Mouse (Mus musculus) gastrocnemius, adult 18-20 months (tissue): ENCODE measurements around the gene E2f2. TPM values are rescaled to one million over a fixed set of nuclear protein-coding genes. Genes with fewer than 3 reads are reported as not detected.

Source experiments
- DNase-seq: peaks from one replicate; pipeline ENCODE4 v3.0.0; 2021; ENCODE audit warnings: low spot score
- total RNA-seq, 2 experiments: library from RNA; stranded (reverse); gene quantifications; 2 replicates each; pipeline ENCODE4 v1.2.3; 2021

Gene E2f2
- total RNA-seq, 2 experiments from 2014 or later: 0.73 to 0.76 TPM

DNA sequence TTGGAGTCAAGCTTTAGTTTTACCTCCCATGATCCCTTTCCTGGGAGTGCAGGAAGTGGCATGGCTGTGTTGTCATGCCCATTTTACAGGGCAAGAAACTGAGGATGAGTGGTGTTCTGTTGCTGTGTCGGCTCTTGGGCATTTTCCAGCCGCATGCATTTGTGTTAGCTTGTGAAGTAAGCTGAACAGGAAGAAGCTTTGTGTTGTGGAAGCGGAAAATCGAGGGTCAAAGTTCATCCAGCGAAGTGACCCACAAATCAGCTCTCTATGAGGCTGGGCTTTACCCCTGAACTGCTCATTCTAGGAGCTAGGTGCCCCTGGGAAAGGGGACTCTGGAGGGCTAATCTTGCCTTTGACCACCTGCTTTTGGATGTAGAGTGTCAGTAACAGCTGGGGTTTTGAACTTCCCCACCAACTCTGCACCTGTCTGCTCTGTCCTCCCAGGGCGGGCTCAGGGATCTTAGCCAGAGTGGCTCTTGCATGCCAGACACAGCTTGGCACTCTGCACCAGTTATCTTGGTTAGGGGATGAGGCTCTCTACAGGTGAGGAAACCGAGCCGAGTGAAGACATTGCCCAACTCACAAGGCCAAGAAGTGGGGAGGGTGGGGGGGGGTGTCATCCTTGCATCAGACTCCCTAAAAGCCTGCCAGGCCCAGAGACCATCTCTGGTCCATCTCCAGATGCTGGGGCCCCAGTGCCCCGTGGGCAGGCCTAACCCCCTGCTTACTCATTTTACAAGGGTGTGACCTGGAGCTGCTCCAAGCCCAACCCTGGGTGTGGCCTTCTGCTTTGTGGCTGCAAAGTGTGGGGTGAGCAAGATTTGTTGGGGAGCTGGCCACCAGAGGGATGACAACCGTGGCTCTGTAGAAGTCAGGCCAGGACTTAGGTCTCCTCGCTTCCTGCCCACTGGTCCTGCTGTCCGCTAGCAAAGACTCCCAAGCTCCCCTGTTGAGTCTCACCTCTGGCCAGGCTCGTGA is 2.3 kb downstream of the E2f2 start:
- DNase-seq: no peak

DNA sequence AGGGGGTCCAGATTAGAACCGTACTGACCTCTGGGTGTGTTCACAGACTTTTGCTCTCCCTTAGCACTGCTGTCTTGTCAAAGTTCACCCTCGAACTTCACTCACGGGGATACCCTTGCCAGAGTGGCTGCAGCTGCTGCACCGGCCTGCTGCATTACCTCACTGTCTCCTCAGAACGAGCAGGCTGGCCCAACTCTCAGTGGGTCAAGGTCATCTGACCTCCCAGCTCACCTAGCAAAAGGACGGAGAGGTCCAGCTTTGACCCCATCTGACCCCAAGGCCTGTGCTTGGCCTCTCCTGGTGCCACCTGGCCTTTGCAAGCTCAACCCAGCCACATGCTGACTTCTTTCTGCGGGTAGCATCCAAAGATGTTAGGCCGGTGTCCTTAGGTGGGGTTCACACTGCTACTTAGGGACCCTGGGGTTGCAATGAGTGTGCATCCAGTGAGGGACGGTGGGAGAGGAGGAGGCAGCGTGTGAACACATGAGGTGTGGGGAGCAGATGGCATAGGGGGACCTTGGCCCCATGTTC is 3.9 kb downstream of the E2f2 start:
- DNase-seq: no peak

DNA sequence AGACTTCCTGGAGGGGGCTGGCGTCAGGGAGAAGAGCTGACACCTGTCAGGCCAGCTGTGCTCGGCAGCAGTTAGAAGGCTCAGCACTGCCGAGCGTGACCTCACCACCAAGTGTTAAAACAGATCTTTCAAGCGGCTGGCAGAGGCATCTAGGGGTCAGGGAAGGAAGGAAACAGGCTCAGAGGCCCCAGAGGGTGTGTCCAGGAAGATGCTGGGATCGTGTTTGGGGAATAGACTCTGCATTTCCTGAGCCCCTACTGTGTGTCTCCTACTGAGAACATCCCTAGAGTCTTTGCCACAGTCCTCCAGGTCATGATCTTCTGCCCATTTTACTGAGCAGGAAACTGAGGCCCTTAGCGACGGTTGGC is 5.0 kb downstream of the E2f2 start:
- DNase-seq: no peak

DNA sequence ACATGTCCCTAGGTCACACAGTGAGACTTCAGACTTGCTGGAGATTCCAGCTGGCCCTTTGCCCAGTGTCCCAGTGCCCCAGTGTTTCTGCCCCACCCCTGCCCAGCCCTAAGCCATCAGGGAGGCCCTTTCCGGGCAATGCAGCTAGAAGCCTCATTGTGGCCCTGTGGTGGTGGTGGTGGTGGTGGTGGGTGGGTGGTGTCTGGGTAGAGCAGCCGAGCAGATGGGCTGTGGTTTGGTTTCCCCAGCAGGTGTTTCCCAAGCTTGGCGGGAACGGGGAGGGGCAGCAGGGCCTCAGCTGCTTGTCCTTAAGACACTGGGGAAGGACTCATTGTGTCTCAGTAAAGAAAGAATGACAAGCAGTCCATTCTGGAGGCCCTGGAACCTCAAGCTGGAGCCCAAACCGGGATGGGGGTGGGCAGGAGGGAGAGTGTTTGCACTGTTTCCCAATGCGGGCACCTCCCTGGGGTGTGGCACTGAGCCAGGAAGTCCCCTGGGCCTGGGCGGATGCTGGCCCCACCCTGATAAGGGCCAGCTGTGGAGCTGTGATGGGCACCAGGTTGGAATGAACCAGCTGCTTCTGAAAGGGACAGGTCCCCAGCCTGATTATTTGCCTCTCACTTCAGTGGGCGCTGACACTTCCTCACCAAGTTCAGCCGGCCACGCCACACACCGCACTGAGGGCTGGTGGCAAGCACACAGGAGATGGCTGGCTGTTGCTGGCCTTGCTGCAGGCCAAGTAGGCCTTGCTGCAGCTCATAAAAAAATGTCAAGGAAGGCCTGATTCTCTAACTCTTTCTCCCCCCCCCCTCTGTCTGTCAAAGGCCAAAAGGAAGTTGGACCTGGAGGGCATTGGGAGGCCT is 5.6 kb downstream of the E2f2 start:
- DNase-seq: no peak

DNA sequence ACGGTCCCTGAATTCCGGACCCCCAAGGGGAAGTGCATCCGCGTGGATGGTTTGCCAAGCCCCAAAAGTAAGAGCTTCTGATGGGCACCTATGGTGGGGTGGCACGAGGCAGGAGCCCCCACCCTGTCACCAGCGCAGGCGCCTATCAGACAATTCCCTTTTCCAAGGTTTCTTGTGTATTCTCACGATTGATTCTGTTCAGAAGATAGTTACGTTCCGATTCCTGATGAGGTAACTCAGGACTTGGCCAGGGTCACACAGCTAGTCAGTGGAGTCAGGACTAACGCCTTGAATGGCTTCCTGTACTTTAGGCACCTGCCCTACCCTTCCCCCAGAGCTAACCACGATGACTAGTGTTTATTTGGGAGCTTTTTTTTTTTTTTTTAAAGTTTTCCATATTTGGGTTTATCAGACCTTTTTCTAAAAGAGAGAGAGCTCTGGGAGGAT is 6.3 kb downstream of the E2f2 start:
- DNase-seq: no peak

DNA sequence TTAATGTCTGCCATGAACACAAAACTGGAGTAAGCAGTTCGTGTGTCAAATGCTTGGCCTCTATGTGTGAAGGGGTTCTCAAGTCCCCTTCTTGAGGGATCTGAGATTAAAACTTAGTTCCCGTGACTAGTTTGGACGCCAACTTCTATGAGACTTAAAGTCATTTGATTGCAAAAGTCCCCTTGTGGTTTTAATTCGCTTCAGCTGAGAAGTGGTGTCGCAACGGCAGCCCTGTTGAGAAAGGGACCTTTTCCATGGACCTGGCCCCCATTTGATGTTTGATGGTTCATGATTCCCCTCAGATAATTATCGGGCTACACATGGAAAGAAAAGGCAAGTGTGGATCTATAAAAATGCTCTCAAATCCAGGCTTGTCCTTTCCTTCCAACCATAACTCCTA is 7.3 kb downstream of the E2f2 start:
- no peak for DNase-seq

DNA sequence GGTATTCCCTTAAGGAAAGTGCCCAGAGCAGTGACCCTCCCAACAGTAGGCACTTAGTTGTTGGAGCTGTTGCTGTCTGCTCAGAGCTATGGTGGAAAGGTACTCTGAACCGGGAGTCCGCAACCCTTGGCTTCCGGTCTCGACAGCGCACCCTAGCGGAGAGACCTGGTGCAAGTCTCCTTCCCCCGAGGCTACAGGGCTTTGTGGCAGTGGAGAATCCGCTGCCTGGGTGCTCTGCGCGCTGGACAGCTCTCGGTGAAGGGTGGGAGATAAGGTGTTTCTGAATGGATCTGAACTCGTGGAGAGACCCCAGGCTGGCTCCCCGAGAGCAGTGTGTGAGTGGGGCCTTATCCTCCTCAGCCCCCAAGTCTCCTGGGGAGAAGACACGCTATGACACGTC is 7.8 kb downstream of the E2f2 start:
- DNase-seq: peak; percentile 87

DNA sequence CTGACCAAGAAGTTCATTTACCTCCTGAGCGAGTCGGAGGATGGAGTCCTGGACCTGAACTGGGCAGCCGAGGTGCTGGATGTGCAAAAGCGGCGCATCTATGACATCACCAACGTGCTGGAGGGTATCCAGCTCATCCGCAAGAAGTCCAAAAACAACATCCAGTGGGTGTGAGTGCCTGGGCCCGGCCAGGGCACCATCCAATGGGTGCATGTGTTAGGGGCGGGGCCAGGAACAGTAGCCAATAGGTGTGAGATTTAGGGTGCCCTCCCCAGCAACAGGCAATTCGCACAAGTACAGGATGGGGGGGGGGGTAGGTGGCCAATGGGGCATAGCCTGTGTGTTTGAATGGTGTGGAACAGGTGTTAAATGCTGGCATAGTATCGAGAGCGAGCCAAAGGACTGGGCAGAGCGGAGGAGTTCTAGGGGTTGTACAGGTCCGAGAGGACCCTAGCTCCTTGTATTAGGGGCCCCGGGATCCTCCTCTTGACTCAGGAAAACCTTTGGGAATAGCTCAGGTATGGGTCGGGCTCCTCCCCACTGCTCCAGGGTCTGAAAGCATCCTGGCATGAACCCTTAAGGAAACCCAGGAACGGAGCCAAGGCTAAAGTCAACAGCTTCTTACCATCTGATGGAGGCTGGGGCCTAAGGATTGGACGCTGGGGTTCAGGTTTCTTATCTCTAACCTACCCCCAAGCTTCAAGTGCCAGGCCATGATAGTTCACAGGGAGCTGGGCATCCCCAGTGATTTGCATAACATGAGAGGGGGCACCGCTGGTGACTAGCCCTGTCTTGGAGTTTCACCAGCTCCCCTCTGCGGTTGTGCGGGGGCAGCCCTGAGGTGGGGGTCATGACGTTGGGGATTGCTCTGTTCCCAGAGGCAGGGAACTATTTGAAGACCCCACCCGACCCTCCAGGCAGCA is 8.5 kb downstream of the E2f2 start:
- peak; percentile 77 for DNase-seq

DNA sequence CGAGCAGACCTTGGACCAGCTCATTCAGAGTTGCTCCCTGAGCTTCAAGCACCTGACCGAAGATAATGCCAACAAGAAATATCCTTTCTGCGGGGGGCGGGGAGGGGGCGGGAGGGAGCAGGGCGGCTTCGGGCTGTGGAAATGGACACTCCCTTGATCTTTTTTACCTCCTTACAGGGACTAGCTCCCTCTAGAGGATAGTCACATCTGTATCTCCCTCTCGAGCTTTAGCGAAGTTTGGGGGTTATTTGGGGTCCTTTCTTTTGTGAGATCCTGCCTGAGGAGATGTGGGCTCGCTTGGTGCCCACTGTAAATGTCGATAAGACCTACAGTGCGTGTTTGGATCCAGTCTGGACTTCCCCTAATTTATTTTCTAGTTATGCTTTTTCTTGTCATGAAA is 9.2 kb downstream of the E2f2 start:
- no peak for DNase-seq

DNA sequence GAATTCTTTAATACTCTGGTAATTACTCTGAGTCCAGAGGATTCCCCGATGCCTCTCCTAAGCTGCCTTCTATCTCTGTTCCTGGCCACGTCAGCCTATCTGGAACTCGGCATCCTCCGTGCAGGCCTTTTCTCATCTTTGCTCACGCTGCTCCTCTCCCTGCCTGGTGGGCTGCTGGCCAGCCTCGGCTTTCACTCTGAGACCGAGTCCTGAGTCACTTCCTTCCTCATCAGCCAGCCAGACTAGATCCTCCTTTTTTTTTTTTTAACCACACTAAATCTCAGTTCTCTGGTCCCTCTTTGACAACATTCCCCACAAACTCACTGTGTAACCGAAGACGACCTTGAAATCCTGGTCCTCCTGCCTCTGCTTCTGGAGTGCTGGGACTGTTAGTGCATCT is 13.2 kb downstream of the E2f2 start:
- DNase-seq: no peak

DNA sequence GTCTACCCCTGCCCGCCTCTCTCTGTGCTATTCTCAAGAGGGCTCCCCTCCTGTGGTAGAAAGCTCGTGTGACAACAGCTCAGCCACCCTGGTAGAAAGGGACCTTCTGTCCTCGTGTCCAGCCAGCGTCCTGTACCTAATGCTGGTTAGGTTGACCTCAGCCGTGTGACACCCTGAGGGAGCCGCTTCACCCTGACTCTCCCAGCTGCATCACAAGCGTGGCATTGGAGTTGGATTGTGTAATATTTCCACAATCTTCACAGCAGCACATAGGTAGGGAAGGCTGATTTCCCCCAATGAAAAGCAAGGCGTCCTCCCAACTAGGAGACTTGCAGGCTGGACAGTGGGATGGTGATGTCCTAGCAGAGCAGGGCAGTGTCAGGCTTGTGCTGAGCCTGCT is 14.1 kb downstream of the E2f2 start:
- DNase-seq: no peak

DNA sequence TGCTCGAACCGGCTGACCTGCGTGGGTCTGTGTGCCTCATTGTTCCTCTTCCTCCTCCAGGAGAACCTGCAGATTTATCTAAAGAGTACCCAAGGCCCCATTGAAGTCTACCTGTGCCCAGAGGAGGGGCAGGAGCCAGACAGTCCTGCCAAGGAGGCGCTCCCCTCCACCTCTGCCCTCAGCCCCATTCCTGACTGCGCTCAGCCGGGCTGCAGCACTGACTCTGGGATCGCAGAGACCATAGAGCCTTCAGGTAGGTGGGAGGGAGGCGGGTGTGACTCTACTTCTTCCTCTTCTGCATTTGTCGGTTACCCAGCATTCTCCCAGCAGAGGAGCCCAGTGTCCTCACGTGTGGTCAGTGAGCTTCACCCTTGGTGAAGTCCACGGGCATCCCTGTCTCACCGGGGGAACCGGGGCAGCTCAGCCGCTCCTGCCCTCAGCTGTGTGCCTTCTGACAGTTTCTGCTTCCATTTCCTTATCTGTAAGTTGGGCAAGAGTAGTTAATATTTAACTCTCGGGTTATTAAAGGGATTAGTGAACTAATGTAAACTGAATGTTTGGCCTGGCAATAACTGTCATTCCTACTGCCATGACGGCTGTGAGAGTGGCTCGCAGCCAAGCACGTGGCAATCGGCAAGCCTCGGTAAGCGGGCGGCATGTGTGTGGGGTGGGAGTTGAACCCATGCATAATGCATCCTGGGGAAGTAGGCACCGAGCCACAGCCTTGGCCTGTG is 14.7 kb downstream of the E2f2 start:
- DNase-seq: no peak

DNA sequence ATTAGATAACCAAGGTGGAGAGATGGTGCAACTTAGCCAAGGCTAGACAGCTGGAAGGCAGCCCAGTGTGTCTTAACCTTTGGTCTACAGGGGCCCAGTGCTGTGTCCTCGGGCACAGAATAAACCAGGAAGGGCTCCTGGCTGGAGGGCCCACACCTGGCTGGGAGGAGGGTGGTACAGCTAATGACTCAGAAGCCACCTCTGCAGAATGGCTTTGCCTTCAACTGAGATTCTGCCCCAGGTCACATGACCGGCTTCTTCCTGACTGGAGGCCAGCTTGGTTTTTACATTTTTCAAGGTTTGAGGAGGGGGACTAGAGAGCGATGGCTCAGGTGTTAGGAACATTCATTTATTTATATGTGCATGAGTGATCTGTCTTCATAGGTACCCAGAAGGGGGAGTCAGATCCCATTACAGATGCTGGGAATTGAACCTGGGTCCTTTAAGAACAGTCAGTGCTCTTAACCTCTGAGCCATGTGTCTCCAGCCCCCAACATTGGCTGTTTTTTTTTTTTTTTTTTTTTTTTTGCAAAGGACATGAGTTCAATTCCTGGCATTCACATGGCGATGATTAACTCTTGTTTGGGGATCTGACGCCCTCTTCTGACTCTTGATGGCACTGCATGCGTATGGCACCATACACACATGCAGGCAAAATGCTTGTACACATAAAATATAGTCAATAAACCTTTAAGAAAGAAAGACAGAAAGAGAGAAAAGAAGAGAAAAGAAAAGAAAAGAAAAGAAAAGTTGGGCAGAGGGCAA is 17.0 kb downstream of the E2f2 start:
- no peak for DNase-seq

DNA sequence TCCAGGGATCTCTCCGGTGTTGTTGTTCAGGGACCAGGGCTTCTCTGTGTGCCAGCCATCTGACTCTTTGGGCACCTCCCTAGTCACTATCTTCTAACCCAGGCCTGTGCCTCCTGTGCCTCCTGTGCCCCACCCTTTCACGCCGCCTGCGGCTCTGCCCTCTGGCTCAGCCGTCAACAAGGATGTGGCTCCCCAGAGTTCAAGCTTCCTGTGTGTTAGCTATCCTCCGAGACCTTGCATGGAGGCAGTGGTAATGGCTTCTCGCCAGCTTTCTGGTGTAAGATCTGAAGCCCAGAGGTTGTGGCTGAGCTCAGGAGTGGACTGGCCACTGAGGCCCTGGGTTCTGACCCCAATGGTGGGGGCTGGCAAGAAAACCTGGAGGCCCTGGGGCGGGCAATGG is 17.7 kb downstream of the E2f2 start:
- no peak for DNase-seq

DNA sequence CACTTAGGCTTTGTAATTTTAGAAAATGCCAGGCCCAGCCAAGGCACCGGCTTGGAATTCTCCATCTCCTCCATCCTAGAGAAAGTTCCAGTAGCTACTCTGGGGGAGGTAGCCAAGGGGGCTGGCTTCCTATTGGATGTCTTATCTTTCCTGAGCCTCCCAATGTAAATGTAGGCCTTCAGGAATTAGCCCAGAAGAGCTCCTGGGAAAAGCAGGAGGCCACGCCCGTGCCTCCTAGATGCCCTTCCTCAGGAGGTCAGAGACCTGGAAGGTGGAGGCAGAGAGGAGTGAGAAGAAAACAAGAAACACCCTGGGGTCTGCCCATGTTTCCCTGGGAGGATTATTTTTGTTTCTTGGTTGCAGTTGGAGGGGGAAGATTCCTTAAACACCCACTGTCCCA is 21.4 kb downstream of the E2f2 start:
- DNase-seq: no peak

DNA sequence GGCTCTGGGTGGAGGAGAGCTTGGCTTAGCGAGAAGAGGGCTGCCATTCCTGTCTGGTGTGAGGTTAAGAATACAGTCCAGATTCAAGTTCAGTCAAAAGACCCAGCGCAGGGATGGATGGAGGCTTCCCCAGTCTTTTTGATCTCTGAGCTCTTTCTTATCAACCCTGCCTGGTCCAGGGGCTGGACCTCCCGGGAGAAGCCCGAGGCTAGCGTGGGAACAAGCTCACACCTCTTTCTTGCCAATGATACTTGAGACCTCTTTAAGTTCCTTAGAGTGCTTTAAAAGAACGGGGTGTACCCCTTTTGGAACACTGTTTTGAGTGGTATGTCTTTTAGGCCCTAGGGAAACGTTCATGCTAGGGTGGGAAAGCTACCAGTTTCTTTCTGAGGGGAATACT is 22.8 kb downstream of the E2f2 start:
- DNase-seq: no peak

DNA sequence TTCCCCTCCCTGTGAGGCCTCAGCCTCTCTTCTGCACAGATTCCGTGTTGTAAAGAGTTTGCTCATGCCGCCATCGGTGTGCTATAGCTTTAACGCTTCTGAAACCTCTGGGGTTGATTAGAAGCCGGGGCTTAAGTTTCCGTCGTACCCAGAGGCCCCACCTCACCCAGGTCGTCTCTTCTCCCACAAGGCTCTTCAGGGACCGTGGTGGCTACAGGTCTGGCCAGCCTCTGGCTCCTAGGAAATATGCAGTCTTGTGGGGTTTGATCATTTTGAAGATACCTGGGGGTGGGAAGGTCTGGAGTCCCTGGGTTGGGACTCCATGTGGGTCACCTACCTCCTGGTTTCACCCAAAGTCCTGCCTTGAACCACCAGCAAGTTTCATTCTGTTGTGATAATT is 23.4 kb downstream of the E2f2 start:
- DNase-seq: no peak

DNA sequence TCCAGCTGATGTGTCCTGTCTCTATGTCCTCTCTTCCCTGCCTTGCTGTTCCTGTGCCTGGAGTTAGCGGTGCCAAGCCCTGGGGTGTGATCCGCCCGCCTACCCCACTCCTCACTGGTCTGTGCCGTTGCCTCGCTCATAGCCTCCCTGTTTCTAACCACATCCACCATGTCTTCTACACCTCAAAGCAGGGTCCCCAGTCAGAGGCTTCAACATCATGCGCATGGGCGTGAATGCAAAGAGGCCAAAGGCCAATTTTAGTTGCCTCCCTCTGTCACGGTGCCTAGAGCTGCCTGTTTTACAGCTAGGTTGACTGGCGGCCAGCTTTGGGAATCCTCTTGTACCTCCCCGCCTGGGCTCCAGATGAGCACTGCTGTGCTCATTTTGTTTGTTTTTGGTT is 24.0 kb downstream of the E2f2 start:
- no peak for DNase-seq

DNA sequence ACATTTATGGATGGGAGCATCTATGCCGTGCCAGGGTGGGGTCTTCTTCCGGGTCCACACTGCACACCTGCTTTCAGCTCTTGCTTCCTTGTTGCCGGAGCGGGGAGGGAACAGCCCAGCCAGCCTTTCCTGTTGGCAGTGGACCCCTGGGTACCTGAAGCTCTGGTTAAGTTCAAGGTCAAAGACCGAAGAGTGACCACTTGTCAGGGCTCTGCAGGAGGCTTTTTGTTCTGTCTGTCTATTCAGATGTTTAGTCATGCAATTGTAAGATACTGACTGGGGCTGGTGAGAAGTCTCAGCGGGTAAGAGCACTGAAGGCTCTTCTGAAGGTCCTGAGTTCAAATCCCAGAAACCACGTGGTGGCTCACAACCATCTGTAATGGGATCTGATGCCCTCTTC is 26.7 kb downstream of the E2f2 start:
- DNase-seq: no peak
